15 mouse cellular contexts compared by ENCODE assay signal in the genomic region with DNA sequence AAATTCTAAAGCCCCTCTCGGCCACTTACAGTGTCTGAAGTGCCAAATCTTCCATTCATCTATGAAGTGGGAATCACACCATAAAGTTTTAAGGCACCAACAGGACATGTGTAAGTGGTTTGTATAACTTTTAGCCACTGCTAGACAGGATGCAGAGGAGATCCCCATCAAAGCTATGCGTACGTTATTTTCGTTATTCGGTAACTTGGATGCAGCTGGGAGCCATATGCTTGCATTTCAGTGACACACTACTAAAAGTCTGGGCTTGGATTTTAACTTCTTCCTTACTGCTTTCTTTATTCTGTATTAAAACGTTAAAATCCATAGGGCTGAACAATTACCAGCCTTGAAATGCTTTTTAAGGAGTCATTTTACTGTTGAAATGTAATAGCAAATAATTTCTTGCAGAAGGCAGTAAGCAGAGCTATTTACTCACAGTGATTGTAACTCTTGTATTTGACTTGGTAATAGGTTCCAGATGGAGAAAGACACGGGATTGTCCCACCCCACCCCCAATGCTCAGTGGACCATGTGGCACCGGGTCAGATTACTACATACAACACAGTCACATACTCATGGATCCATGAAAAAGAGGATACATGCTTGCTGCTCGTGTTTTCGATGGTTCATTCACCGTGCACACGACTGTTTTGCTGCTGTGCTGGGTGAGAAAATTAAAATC. TPM values are rescaled to one million over a fixed set of nuclear protein-coding genes. Genes with fewer than 3 reads are reported as not detected.
DNase-seq lines count a peak whose midpoint lies in the region; ATAC-seq lines count a peak whose summit lies in the region.
"Had no signal": no experiment of that assay in that cellular context is flagged by ENCODE, and none has a peak within 500 bp of the region (broad histone marks: within the 10 kb centered on the region; RNA-seq: fewer than 3 reads in every experiment).

No protein-coding gene starts in this region.

- H3K9ac ChIP-seq in liver, embryonic 11.5 days (ENCODE audit: low read depth, low read length) = no peak overlapping the region
- H3K9ac ChIP-seq in liver, embryonic 12.5 days = no peak overlapping the region
- H3K9ac ChIP-seq in embryonic facial prominence, embryonic 15.5 days = no peak overlapping the region
- no peak overlapping the region for H3K9ac ChIP-seq in neural tube, embryonic 14.5 days (replicated peaks; ENCODE audit: low read depth, low read length)
- no peak overlapping the region for H3K9ac ChIP-seq in midbrain, embryonic 16.5 days (ENCODE audit: low read depth, low read length)
- H3K9ac ChIP-seq: hindbrain, embryonic 14.5 days; lung, embryonic 14.5 days had no signal

- no peak overlapping the region for H3K27ac ChIP-seq in liver, embryonic 11.5 days (ENCODE audit: low read depth, low read length)
- no peak overlapping the region for H3K27ac ChIP-seq in liver, embryonic 12.5 days
- H3K27ac ChIP-seq in embryonic facial prominence, embryonic 15.5 days (replicated peaks) = peak overlapping the region; percentile 69
- H3K27ac ChIP-seq in neural tube, embryonic 14.5 days (ENCODE audit: low read depth, low read length) = no peak overlapping the region
- no peak overlapping the region for H3K27ac ChIP-seq in midbrain, embryonic 16.5 days (ENCODE audit: low read length)
- H3K27ac ChIP-seq: hindbrain, embryonic 14.5 days; stomach, postnatal 0 days had no signal

- ATAC-seq in liver, embryonic 11.5 days (replicated peaks; ENCODE audit: low FRiP score) = no peak
- no peak for ATAC-seq in liver, embryonic 12.5 days
- 0 out of 2 replicates have a peak, but pooled peaks have one; percentile 63 for ATAC-seq in embryonic facial prominence, embryonic 15.5 days (ENCODE audit: insufficient number of reproducible peaks, low FRiP score, low TSS enrichment, low read depth)
- peak; percentile 46; the same call in 1 of the 2 replicates for ATAC-seq in neural tube, embryonic 14.5 days (ENCODE audit: low read depth)
- no peak for ATAC-seq in midbrain, embryonic 16.5 days

- H3K4me2 ChIP-seq in liver, embryonic 11.5 days = no peak overlapping the region
- no peak overlapping the region for H3K4me2 ChIP-seq in liver, embryonic 12.5 days
- H3K4me2 ChIP-seq in embryonic facial prominence, embryonic 15.5 days (replicated peaks) = 0 out of 2 replicates have a peak overlapping the region, but pooled peaks have one; percentile 12
- no peak overlapping the region for H3K4me2 ChIP-seq in neural tube, embryonic 14.5 days (ENCODE audit: low read depth, low read length)
- H3K4me2 ChIP-seq in midbrain, embryonic 16.5 days (ENCODE audit: low read length) = no peak overlapping the region
- H3K4me2 ChIP-seq: hindbrain, embryonic 14.5 days; lung, embryonic 14.5 days had no signal

- H3K4me3 ChIP-seq in liver, embryonic 11.5 days (ENCODE audit: low read depth, low read length) = no peak overlapping the region
- no peak overlapping the region for H3K4me3 ChIP-seq in liver, embryonic 12.5 days
- no peak overlapping the region for H3K4me3 ChIP-seq in embryonic facial prominence, embryonic 15.5 days (replicated peaks)
- H3K4me3 ChIP-seq in neural tube, embryonic 14.5 days (ENCODE audit: low read depth, low read length) = no peak overlapping the region
- no peak overlapping the region for H3K4me3 ChIP-seq in midbrain, embryonic 16.5 days (ENCODE audit: low read depth, low read length)
- H3K4me3 ChIP-seq: erythroblast, embryonic 14.5 days had no signal

- no peaks in the 10 kb centered on the region for H3K36me3 ChIP-seq in liver, embryonic 11.5 days (ENCODE audit: control insufficient read depth, insufficient read depth, low read length)
- H3K36me3 ChIP-seq in liver, embryonic 12.5 days = no peaks in the 10 kb centered on the region
- H3K36me3 ChIP-seq in embryonic facial prominence, embryonic 15.5 days = no peaks in the 10 kb centered on the region
- H3K36me3 ChIP-seq in neural tube, embryonic 14.5 days (ENCODE audit: control insufficient read depth, insufficient read depth, low read length) = no peaks in the 10 kb centered on the region
- no peaks in the 10 kb centered on the region for H3K36me3 ChIP-seq in midbrain, embryonic 16.5 days (ENCODE audit: control insufficient read depth, insufficient read depth, low read length)

- DNase-seq in liver, embryonic 11.5 days (ENCODE audit: low spot score) = peak; percentile 8
- peak; percentile 40 for DNase-seq in kidney, postnatal 14 days
- no peak for DNase-seq in left cerebral cortex, postnatal 14 days (ENCODE audit: low spot score in 2 of 2)
- no peak for DNase-seq in urinary bladder, adult 18-20 months (ENCODE audit: low spot score in 2 of 2)
- DNase-seq: adrenal gland, postnatal 25 days; gastrocnemius, postnatal 14 days; lung, embryonic 14.5 days had no signal

- no peaks in the 10 kb centered on the region for H3K4me1 ChIP-seq in liver, embryonic 11.5 days (replicated peaks; ENCODE audit: control insufficient read depth, insufficient read depth, low read length)
- no peaks in the 10 kb centered on the region for H3K4me1 ChIP-seq in liver, embryonic 12.5 days
- peaks cover 15% of the 10 kb centered on the region for H3K4me1 ChIP-seq in embryonic facial prominence, embryonic 15.5 days
- H3K4me1 ChIP-seq in neural tube, embryonic 14.5 days (ENCODE audit: control insufficient read depth, insufficient read depth, low read length) = no peaks in the 10 kb centered on the region
- no peaks in the 10 kb centered on the region for H3K4me1 ChIP-seq in midbrain, embryonic 16.5 days (ENCODE audit: control insufficient read depth, insufficient read depth, low read length)

- 77% methylated on average over 12 of the region's 12 CpGs for WGBS in liver, embryonic 11.5 days
- 72% methylated on average over 12 of the region's 12 CpGs for WGBS in liver, embryonic 12.5 days (ENCODE audit: insufficient replicate concordance)
- 37% methylated on average over 12 of the region's 12 CpGs for WGBS in embryonic facial prominence, embryonic 15.5 days
- 55% methylated on average over 12 of the region's 12 CpGs for WGBS in neural tube, embryonic 14.5 days
- 74% methylated on average over 12 of the region's 12 CpGs for WGBS in midbrain, embryonic 16.5 days

- H3K27me3 ChIP-seq in liver, embryonic 11.5 days (replicated peaks; ENCODE audit: control insufficient read depth, insufficient read depth, low read length) = no peaks in the 10 kb centered on the region
- H3K27me3 ChIP-seq in liver, embryonic 12.5 days (replicated peaks) = no peaks in the 10 kb centered on the region
- no peaks in the 10 kb centered on the region for H3K27me3 ChIP-seq in embryonic facial prominence, embryonic 15.5 days
- H3K27me3 ChIP-seq in neural tube, embryonic 14.5 days (ENCODE audit: control insufficient read depth, insufficient read depth, low read length) = no peaks in the 10 kb centered on the region
- no peaks in the 10 kb centered on the region for H3K27me3 ChIP-seq in midbrain, embryonic 16.5 days (ENCODE audit: control insufficient read depth, insufficient read depth, low read depth, low read length)

- intact Hi-C loops in left cerebral cortex, postnatal 14 days (cut with DNase I) = no loop called here

- no peaks in the 10 kb centered on the region for H3K9me3 ChIP-seq in liver, embryonic 11.5 days (ENCODE audit: control insufficient read depth, low read length)
- no peaks in the 10 kb centered on the region for H3K9me3 ChIP-seq in liver, embryonic 12.5 days (replicated peaks)
- no peaks in the 10 kb centered on the region for H3K9me3 ChIP-seq in embryonic facial prominence, embryonic 15.5 days (replicated peaks)
- no peaks in the 10 kb centered on the region for H3K9me3 ChIP-seq in neural tube, embryonic 14.5 days (ENCODE audit: control insufficient read depth, low read length)
- no peaks in the 10 kb centered on the region for H3K9me3 ChIP-seq in midbrain, embryonic 16.5 days (replicated peaks; ENCODE audit: control insufficient read depth, low read length, poor library complexity, severe bottlenecking)

RNA-seq across cellular contexts. Expression of gene Frzb, which starts 37.4 kb away (rescaled TPM):
- polyA plus RNA-seq in liver, embryonic 11.5 days (2014; fragmentation: Nextera tagmentation; extraction: Ambion mirVana) = 1.8 and 4.1 TPM in 2 replicates
- polyA plus RNA-seq in liver, embryonic 12.5 days (2016; fragmentation: Nextera tagmentation; extraction: Ambion mirVana) = 1.5 and 1.6 TPM in 2 replicates
- polyA plus RNA-seq in embryonic facial prominence, embryonic 15.5 days (2015; fragmentation: Nextera tagmentation; extraction: Ambion mirVana) = 16.9 and 20.4 TPM in 2 replicates
- polyA plus RNA-seq in neural tube, embryonic 14.5 days (2014; fragmentation: Nextera tagmentation; extraction: Ambion mirVana) = 33.9 and 41.7 TPM in 2 replicates
- total RNA-seq in left cerebral cortex, postnatal 14 days (2021) = 10 to 100 TPM; 18.3 to 26.8 TPM
- polyA plus RNA-seq in midbrain, embryonic 16.5 days (2015; fragmentation: Nextera tagmentation; extraction: Ambion mirVana) = 2.2 and 5.1 TPM in 2 replicates
- total RNA-seq: megakaryocyte-erythroid progenitor cell, adult 5-6 weeks had no signal
- polyA plus RNA-seq: erythroblast, embryonic 14.5 days had no signal

Comparison
In these comparisons a context has a peak if more than half of its experiments do, and no peak if none do; other contexts are left out.
1. ATAC-seq: peak in embryonic facial prominence, embryonic 15.5 days (single experiment) and neural tube, embryonic 14.5 days (single experiment); none in liver, embryonic 11.5 days (single experiment), liver, embryonic 12.5 days (single experiment) and midbrain, embryonic 16.5 days (single experiment).
2. DNase-seq: peak in liver, embryonic 11.5 days (single experiment) and kidney, postnatal 14 days (single experiment); none in left cerebral cortex, postnatal 14 days (0 of 2) and urinary bladder, adult 18-20 months (0 of 2).